Mouse (Mus musculus) liver, embryonic 14.5 days (tissue): Measurements from ENCODE around the gene Sarm1. TPM values are rescaled to one million over a fixed set of nuclear protein-coding genes. Genes with fewer than 3 reads are reported as not detected.
A peak's percentile ranks its signal among the peaks of the same experiment; 100 is the strongest.

Source experiments
- ATAC-seq: fragments of 200-750 bp; cut with Nextera tagmentation; 2 replicates; pipeline ENCODE4 v1.8.0; 2017; ENCODE audit warnings: moderate number of reproducible peaks, mild to moderate bottlenecking, moderate library complexity; ENCODE audit not compliant: insufficient read depth
- DNase-seq, 3 experiments: peaks; one replicate each; pipeline ENCODE4 v3.0.0-alpha.2; 2012 to 2013; ENCODE audit warnings: low read depth in 3 of 3, low spot score in 3 of 3
- H3K27ac ChIP-seq: fragments of 300-500 bp; sonication (generic); 2 replicates; pipeline ENCODE4 v1.5.1; 2014; ENCODE audit warnings: moderate library complexity, mild to moderate bottlenecking, control low read depth, inconsistent platforms
- H3K27me3 ChIP-seq: fragments of 300-500 bp; sonication (generic); 2 replicates; pipeline ENCODE4 v1.6.1; 2014; ENCODE audit warnings: mild to moderate bottlenecking, low read length, moderate library complexity; ENCODE audit not compliant: control insufficient read depth, insufficient read depth
- H3K36me3 ChIP-seq: fragments of 300-500 bp; sonication (generic); replicated peaks from 2 replicates; pipeline ENCODE4 v1.6.1; 2014; ENCODE audit warnings: low read depth; ENCODE audit not compliant: control insufficient read depth, insufficient read depth
- H3K4me1 ChIP-seq, 2 experiments: fragments of 200-500 bp in 1 of 2; fragments of 300-500 bp in 1 of 2; sonication (generic) in 1 of 2; replicated peaks; 2 replicates each; pipeline ENCODE4 v1.6.1; 2012 to 2014; ENCODE audit warnings: antibody characterized with exemption in 1 of 2, inconsistent platforms in 1 of 2, low read length in 1 of 2; ENCODE audit not compliant: control insufficient read depth in 2 of 2, insufficient read depth in 2 of 2
- H3K4me2 ChIP-seq: fragments of 300-500 bp; sonication (generic); 2 replicates; pipeline ENCODE4 v1.6.1; 2014; ENCODE audit warnings: low read depth, mild to moderate bottlenecking, control low read depth, moderate library complexity
- H3K4me3 ChIP-seq, 2 experiments: fragments of 200-500 bp in 1 of 2; fragments of 300-500 bp in 1 of 2; sonication (generic) in 1 of 2; 2 replicates each; pipeline ENCODE4 v1.5.1; 2012 to 2014; ENCODE audit warnings: low read depth in 2 of 2, low read length in 2 of 2, mild to moderate bottlenecking in 2 of 2, control low read depth in 1 of 2, inconsistent platforms in 1 of 2, moderate library complexity in 1 of 2; ENCODE audit not compliant: insufficient read depth in 1 of 2
- H3K9ac ChIP-seq: fragments of 300-500 bp; sonication (generic); replicated peaks from 2 replicates; pipeline ENCODE4 v1.6.1; 2014; ENCODE audit warnings: mild to moderate bottlenecking, control low read depth, moderate library complexity
- H3K9me3 ChIP-seq: fragments of 300-500 bp; sonication (generic); 2 replicates; pipeline ENCODE4 v1.6.1; 2016; ENCODE audit warnings: low read length, mixed read lengths; ENCODE audit not compliant: control insufficient read depth
- CTCF ChIP-seq: IDR thresholded peaks from 2 replicates; pipeline ENCODE4 v1.5.1; 2016; ENCODE audit warnings: antibody characterized with exemption, low read depth, control low read depth
- EP300 ChIP-seq: IDR thresholded peaks from 2 replicates; pipeline ENCODE4 v1.6.1; 2016; ENCODE audit warnings: antibody characterized with exemption, low read depth
- WGBS: fragments of 180-500 bp; shearing (Covaris S2); extraction: QIAGEN DNeasy Blood & Tissue Kit; methylation state at CpG from one replicate; pipeline ENCODE4 v1.1.7; 2014; ENCODE audit not compliant: insufficient replicate concordance; 5-methylcytosine and 5-hydroxymethylcytosine counted together
- polyA plus RNA-seq, 2 experiments: library from polyadenylated mRNA; depleted of rRNA in 1 of 2; stranded (reverse) in 1 of 2; unstranded in 1 of 2; fragments of >200 nt; fragmentation: Nextera tagmentation in 1 of 2; extraction: Ambion mirVana in 1 of 2; gene quantifications; 2 replicates each; pipeline versions ENCODE4 v1.2.1 to v1.2.3; 2012 to 2014

Sarm1 gene
- polyA plus RNA-seq, 2 experiments, result 0.09 to 0.15 TPM

GRCm38 (mm10) chr11:78465116-78465515 is 32.4 kb downstream of the Sarm1 start:
- H3K9ac ChIP-seq, result no peak overlapping the region
- no peaks in the 10 kb centered on the region for H3K36me3 ChIP-seq
- DNase-seq (no peak), ATAC-seq (no peak)
- peaks cover 9 to 25% of the 10 kb centered on the region in 2 experiments for H3K4me1 ChIP-seq
- TF ChIP-seq EP300, result no peak
- no peak for TF ChIP-seq CTCF
- peak overlapping the region; percentile 61 to 72; a peak in 3 of 4 replicates for H3K4me3 ChIP-seq
- 43% methylated on average over 9 of the region's 9 CpGs for WGBS
- H3K27ac ChIP-seq, result no peak overlapping the region
- H3K27me3 ChIP-seq, result no peaks in the 10 kb centered on the region
- peak overlapping the region; percentile 83 for H3K4me2 ChIP-seq
- H3K9me3 ChIP-seq, result no peaks in the 10 kb centered on the region

DNA sequence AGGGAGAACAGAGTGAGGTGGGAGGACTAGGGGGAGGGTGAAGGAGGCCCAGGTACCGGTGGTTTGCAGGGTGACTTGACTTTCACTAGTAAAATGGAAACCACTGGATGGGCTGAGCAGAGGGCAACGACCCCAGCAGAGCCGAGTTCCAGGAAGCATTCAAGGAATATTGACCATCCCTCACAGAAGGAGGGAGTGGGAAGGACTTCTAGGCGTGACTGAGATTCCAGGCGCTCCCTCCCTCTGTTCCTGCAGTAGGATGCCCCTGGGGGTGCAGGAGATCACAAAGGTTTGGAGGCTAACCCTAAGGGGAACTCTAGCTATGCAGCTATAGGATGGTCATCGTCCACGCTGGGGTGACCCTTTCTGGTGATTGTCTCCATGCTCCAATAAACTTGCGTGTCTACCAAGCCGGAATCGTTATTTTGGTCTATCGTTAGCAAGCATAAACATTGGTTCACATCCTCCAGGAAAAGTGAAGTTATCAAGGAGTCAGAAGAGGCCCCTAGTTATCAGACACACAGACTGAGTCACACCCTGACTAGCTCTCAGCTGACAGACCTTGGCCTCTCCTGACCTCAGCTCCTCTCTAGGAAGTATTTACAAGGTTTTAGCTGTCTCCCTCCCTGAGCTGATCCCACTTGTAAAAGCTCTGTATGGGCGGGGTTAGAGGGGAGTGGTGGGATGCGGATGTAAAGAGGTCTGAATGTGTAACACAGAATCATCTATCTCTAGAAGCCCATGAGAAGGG is 34.1 kb downstream of the Sarm1 start:
- DNase-seq (no peak), ATAC-seq (no peak)
- no peak for TF ChIP-seq CTCF
- TF ChIP-seq EP300, result no peak
- H3K9ac ChIP-seq, result no peak overlapping the region
- H3K27ac ChIP-seq, result no peak overlapping the region
- no peak overlapping the region for H3K4me3 ChIP-seq
- 43% methylated on average over 13 of the region's 13 CpGs for WGBS
- no peaks in the 10 kb centered on the region for H3K9me3 ChIP-seq
- H3K27me3 ChIP-seq, result no peaks in the 10 kb centered on the region; the same call in 1 of the 2 replicates
- peaks cover 9 to 25% of the 10 kb centered on the region in 2 experiments for H3K4me1 ChIP-seq
- no peak overlapping the region for H3K4me2 ChIP-seq
- no peaks in the 10 kb centered on the region for H3K36me3 ChIP-seq

DNA sequence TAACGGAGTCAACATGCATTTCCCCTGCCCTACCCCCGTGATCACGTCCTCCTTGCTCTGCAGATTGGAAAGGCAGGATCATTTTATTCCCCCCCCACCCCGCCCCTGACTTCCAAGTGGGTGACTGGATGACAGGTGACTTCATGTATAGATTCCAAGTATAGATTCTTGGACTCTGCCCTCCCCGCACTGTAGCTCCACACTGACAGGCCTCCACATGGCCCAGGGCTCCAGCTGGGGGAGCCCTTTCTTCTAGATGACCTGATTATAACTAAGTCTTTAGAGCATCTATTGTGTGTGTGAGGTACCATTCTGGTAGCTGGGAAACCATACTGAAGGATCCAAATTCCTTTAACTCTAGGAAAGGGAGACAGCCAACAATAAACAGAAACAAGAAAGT is 34.9 kb downstream of the Sarm1 start:
- Histone ChIP-seq H3K4me1 (peaks cover 9 to 25% of the 10 kb centered on the region in 2 experiments), H3K36me3 (no peaks in the 10 kb centered on the region), H3K4me2 (no peak overlapping the region), H3K27ac (no peak overlapping the region), H3K9me3 (no peaks in the 10 kb centered on the region), H3K4me3 (no peak overlapping the region), H3K27me3 (no peaks in the 10 kb centered on the region; the same call in 1 of the 2 replicates), H3K9ac (no peak overlapping the region)
- 73% methylated on average over 5 of the region's 5 CpGs for WGBS
- TF ChIP-seq EP300, result no peak
- TF ChIP-seq CTCF, result no peak
- DNase-seq (no peak), ATAC-seq (no peak)

DNA sequence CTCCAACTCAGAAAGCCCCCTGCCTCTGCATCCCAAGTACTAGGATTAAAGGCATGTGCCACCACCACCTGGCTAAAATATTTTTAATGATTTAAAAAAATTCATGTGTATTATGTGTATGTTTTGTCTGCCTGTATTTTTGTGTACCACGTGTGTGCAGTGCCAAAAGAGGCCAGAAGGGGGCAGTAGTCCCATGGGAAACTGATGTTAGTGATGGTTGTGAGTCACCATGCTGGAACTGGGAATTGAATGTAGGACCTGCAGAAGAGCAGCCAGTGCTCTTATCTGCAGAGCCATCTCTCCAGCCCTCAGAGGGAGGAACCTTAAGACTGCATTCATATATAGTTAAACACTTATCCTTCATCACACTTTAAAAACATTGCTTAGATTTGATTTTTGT is 35.7 kb downstream of the Sarm1 start:
- no peak for TF ChIP-seq EP300
- peak; percentile 71 for TF ChIP-seq CTCF
- H3K4me1 ChIP-seq, result peaks cover 9 to 25% of the 10 kb centered on the region in 2 experiments
- H3K27ac ChIP-seq, result no peak overlapping the region
- 49% methylated on average over 1 of the region's 1 CpGs for WGBS
- DNase-seq (no peak), ATAC-seq (no peak)
- H3K27me3 ChIP-seq, result no peaks in the 10 kb centered on the region; the same call in 1 of the 2 replicates
- no peak overlapping the region for H3K4me2 ChIP-seq
- H3K4me3 ChIP-seq, result no peak overlapping the region
- no peaks in the 10 kb centered on the region for H3K9me3 ChIP-seq
- H3K9ac ChIP-seq, result no peak overlapping the region
- H3K36me3 ChIP-seq, result no peaks in the 10 kb centered on the region

- Histone ChIP-seq H3K4me1 (peaks cover under 1 to 9% of the 10 kb centered on the region in 2 experiments), H3K9ac (no peak overlapping the region), H3K36me3 (no peaks in the 10 kb centered on the region), H3K4me2 (no peak overlapping the region), H3K27me3 (no peaks in the 10 kb centered on the region; the same call in 1 of the 2 replicates), H3K27ac (no peak overlapping the region), H3K9me3 (no peaks in the 10 kb centered on the region), H3K4me3 (no peak overlapping the region)
- TF ChIP-seq EP300 (no peak), CTCF (no peak)
- DNase-seq, result no peak
- ATAC-seq, result no peak
- 67% methylated on average over 17 of the region's 17 CpGs for WGBS
These were observed 38.8 kb downstream of the Sarm1 start for GRCm38 (mm10) chr11:78458740-78459139.
